Mouse (Mus musculus) embryonic fibroblast, embryonic 13.5 days (primary cell): ENCODE results near the gene Angptl8. TPM values are rescaled to one million over a fixed set of nuclear protein-coding genes. Genes with fewer than 3 reads are reported as not detected.
"Not testable (repeated sequence)": the region's sequence is repeated elsewhere in the genome, so short reads cannot be mapped to it uniquely, and the experiment has no call there.

Experiments used
- H3K27ac ChIP-seq: 2 replicates; pipeline ENCODE4 v1.5.1; 2012; ENCODE audit warnings: low read length, control low read depth, inconsistent platforms; ENCODE audit not compliant: insufficient read depth
- H3K4me1 ChIP-seq: 2 replicates; pipeline ENCODE4 v1.6.1; 2011; ENCODE audit warnings: low read length; ENCODE audit not compliant: control insufficient read depth, insufficient read depth
- H3K4me3 ChIP-seq: 2 replicates; pipeline ENCODE4 v1.5.1; 2011; ENCODE audit warnings: mild to moderate bottlenecking, control low read depth, low read length; ENCODE audit not compliant: insufficient read depth
- CTCF ChIP-seq: IDR thresholded peaks from 2 replicates; pipeline ENCODE4 v1.5.1; 2011; ENCODE audit warnings: mild to moderate bottlenecking, control low read depth, low read length, moderate library complexity, borderline replicate concordance; ENCODE audit not compliant: insufficient read depth
- POLR2A ChIP-seq: IDR thresholded peaks from 2 replicates; pipeline ENCODE4 v1.6.1; 2011; ENCODE audit warnings: low read depth, mild to moderate bottlenecking, control low read depth, low read length, moderate library complexity
- polyA plus RNA-seq: library from polyadenylated mRNA; stranded (reverse); fragments of >200 nt; gene quantifications from 2 replicates; pipeline ENCODE4 v1.2.4, GENCODE M21; 2011; ENCODE audit warnings: low read depth; ENCODE audit not compliant: missing spikeins, insufficient read length

Angptl8 gene
- polyA plus RNA-seq, 1 experiment = not detected

DNA sequence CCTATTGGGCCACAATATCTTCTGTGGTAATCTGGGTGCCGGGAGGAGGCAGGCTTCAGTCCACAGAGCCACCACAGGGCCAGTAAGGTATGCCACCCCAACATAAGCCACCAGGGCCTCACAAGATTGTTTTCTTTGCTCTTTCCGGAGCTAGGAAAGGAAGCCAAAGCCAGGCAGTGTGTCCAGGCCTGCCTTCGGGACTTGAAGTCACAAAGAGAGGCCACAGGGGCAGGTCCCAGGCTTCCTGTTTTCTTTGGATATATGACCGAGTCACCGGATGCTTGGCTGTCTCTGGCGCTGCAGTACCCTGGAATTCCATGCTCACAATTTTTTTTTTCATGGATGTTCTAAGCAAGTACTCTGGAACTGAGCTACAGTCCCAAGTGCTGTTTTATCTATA lies 22.8 kb downstream of the Angptl8 start:
- H3K4me3 ChIP-seq = no peak overlapping the region
- TF ChIP-seq POLR2A (no peak), CTCF (no peak)
- no peak overlapping the region for H3K27ac ChIP-seq
- no peaks in the 10 kb centered on the region for H3K4me1 ChIP-seq

DNA sequence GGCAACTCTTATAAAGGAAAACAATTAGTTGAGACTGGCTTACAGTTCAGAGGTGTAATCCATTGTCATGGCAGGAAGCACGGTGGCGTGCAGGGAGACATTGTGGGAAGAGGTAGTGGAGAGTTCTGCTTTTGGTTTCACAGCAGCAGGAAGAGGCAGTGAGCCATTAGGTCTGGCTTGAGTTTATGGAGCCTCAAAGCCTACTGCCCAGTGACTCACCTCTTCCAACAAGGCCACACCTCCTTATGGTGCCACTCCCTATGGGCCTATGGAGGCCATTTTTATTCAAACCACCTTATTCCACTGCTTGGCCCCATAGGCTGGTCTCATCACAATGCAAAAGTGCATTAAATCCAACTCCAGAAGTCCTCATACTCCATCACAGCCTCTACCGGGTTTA lies 24.3 kb downstream of the Angptl8 start:
- no peak for TF ChIP-seq POLR2A
- TF ChIP-seq CTCF = no peak
- Histone ChIP-seq H3K4me3 (no peak overlapping the region), H3K27ac (no peak overlapping the region), H3K4me1 (no peaks in the 10 kb centered on the region)

DNA sequence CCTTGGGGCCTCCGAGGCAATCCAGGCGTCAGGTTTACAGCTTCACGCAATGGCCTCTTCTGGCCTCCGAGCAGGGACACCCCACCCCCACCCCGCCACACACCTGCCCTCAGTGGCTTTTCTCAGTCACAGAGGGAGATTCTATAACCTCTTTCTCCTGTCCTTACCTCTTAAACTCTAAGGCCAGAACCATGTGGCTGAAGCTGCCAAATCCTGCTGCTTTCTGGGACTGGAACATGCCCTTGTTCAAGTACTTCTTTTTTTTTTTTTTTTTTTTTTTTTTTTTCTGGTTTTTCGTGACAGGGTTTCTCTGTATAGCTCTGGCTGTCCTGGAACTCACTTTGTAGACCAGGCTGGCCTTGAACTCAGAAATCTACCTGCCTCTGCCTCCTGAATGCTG lies 25.0 kb downstream of the Angptl8 start:
- H3K27ac ChIP-seq, H3K4me3 ChIP-seq, H3K4me1 ChIP-seq: not testable (repeated sequence)

DNA sequence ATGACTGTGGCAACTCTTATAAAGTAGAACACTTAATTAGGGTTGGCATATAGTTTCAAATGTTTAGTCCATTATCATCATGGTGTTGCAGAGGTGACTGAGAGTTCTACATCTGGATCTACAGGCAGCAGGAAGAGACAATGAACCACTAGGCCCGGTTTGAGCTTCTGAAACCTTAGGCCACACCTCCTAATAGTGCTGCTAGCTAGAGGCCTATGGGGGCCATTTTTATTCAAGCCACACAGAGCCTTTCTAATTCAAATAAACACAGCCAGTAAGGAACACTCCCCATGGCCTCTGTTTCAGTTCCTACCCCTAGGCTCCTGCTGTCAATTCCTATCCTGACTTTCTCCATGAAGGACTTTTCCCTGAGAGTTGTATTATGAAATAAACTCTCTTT lies 26.9 kb downstream of the Angptl8 start:
- no peak overlapping the region for H3K27ac ChIP-seq
- TF ChIP-seq CTCF = no peak
- no peaks in the 10 kb centered on the region for H3K4me1 ChIP-seq
- no peak overlapping the region for H3K4me3 ChIP-seq

DNA sequence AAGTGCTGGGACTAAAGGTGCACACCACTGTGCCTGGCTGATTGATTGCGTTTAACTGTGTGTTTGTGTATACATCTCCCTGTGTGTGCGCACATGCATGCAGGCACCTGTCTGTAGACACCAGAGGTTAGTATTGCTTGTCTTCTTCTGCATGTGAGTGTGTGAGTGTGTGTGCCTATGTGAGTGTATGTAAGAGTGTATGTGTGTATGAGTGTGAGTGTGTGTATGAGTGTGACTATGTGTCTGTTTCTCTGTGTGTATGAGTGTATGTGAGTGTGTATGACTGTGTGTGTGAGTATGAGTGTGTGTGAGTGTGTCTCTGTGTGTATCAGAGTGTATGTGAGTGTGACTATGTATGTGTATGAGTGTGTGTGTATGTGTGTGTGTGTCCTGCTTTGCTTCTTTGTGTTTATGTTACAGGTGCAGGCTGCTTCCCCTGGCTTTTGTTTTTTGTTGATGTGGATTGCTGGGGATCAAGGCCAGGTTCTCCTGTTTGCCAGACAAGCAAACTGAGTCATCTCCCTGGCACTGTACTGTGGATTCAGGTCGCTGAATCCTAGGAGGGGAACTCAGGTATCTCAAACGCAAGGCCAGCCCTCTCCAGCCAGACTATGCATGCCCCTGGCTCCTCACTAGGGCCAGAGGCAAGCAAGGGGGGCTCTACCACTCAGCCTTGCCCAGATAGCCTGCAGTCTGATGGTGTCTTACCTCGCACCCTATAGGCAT lies 30.5 kb downstream of the Angptl8 start:
- no peak for TF ChIP-seq POLR2A
- no peak for TF ChIP-seq CTCF
- Histone ChIP-seq H3K4me3 (no peak overlapping the region), H3K4me1 (no peaks in the 10 kb centered on the region), H3K27ac (no peak overlapping the region)

DNA sequence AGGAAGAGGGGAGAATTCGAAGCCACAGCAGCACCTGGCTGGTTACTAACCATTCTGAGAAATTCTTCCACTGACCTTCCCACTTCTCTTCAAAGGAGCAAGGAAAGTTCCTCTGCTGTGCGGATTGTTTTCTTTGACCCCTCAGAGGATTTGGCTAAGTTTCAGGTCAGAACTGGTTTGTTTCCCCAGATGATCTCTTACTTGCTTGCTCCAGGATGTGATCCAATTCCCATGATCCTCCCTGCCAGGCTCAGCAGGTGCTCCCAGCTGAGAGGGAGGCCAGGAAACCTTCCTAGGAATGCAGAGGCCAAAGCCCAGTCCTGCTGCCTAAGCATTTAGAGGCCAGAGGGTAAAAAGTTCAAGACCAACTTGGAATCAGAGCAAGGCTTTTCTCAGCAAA lies 31.3 kb downstream of the Angptl8 start:
- no peak overlapping the region for H3K27ac ChIP-seq
- TF ChIP-seq CTCF (no peak), POLR2A (no peak)
- no peak overlapping the region for H3K4me3 ChIP-seq
- H3K4me1 ChIP-seq = no peaks in the 10 kb centered on the region

DNA sequence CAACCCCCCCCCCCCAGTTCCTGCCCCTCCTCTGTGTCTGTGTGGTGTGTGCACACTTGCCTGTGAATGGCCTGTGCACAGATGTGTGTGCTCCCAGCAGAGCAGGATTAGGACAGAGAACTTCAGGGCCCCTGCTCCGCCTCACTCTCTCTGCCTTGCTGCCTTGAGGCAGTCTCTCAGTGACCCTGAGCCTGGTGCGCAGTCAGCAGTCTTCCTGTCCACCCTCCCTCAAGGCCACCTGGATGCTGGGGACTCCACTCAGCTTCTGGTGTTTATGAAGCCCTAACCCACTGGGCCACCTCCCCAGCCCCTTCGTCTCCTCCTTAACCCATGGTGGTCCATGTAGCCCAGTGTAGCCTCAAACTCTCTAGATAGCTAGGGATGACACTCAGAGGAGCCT lies 32.4 kb downstream of the Angptl8 start:
- H3K27ac ChIP-seq = no peak overlapping the region
- H3K4me3 ChIP-seq = no peak overlapping the region
- TF ChIP-seq POLR2A (no peak), CTCF (no peak)
- H3K4me1 ChIP-seq = no peaks in the 10 kb centered on the region

DNA sequence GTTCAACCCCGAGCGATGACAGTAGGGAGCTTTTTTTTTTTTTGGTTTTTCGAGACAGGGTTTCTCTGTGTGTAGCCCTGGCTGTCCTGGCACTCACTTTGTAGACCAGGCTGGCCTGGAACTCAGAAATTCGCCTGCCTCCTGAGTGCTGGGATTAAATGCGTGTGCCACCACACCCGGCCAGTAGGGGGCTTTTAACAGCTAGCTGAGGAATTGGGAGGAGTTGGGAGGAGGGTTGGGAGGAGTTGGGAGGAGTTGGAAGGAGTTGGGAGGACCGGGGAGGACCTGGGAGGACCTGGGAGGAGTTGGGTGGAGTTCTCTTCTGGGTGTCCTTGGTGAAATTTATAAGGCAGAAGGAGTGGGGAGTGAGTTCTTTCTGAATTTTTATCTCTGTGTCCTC lies 34.0 kb downstream of the Angptl8 start:
- not testable (repeated sequence) for H3K4me3 ChIP-seq

DNA sequence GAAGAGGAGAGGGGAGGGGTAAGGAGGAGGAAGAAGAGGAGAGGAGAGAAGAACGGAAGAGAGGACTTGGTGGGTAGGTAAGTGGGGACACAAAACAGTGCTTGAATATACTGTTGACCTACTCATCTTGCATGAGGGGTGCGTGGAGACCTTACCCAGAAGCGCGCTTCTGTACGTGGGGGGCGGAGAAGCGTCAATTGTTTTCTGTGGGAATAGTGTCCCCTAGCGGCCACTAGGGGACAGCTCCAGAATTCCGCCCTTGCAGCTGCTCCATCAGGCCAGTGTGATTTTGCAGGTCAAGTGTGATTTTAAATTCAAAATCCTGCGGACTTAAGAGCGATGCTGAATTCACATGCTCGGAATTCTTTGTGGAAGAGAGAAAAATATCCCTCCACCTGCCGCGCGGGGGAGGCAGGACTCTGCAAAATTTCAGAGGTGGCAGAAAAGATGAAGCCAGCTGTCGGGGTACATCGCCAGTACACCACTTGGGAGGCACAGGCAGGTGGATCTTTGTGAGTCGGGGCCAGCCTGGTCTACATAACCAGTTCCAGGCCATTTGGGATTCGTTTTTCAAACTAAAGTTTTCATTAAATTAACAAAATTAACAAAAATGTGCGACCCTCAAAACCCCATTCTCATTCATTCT lies 35.7 kb downstream of the Angptl8 start:
- no peak overlapping the region for H3K27ac ChIP-seq
- TF ChIP-seq CTCF (peak; percentile 31; the same call in 1 of the 2 replicates), POLR2A (no peak)
- H3K4me1 ChIP-seq = no peaks in the 10 kb centered on the region
- H3K4me3 ChIP-seq = no peak overlapping the region

More for the DNA sequence above, 34.0 kb downstream of the Angptl8 start:
- H3K4me1 ChIP-seq, H3K27ac ChIP-seq: not testable (repeated sequence)

DNA sequence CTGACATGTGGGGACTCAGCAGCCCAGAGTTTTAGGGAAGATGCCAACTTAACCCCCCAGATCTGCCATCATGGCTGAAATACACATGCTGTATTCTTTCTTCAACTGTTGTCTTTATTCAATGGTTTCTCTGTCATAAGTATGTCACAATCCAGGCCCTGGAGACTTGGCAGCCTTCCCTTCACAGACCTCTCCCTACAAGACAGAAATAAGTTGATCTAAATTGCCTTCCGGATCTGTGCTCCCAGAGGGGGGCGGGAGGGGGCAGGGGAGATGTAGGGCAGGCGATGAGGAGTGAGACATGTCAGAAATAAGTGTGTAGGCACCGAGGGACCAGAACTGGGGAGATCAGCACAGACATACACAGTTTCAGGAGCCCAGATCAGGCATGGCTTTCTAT lies 36.9 kb downstream of the Angptl8 start:
- H3K4me3 ChIP-seq = no peak overlapping the region
- TF ChIP-seq CTCF = no peak
- TF ChIP-seq POLR2A = no peak

DNA sequence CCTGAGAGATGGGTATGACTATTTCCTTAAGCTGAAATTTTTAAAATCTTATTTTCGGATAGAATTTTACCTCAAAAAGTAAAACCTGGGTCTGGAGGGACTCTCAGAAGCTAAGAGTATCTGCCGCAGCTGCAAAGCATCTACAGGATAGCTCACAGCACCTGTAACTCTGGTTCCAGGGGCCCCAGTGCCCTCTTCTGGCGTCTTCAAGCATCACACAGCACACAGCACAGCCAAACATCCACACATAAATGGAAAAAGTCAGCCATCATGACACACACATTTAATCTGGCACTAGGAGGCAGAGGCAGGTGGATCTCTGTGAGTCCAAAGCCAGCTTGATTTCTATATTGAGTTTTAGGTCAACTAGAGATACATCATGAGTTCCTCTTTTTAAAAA lies 41.3 kb downstream of the Angptl8 start:
- Histone ChIP-seq H3K4me3 (no peak overlapping the region), H3K27ac (no peak overlapping the region), H3K4me1 (no peaks in the 10 kb centered on the region)
- no peak for TF ChIP-seq CTCF
- no peak for TF ChIP-seq POLR2A

More for the DNA sequence above, 36.9 kb downstream of the Angptl8 start:
- Histone ChIP-seq H3K27ac (no peak overlapping the region), H3K4me1 (no peaks in the 10 kb centered on the region)

Other genes with a start within 250 kb of the Angptl8 start
- gene Timm29, start 242.8 kb upstream of the Angptl8 start, polyA plus RNA-seq = 29.1 and 31.6 TPM in 2 replicates
- 7.2 and 7.4 TPM in 2 replicates for gene Yipf2, start 242.7 kb upstream of the Angptl8 start, polyA plus RNA-seq
- gene Smarca4, start 219.3 kb upstream of the Angptl8 start, polyA plus RNA-seq = 73.5 and 81.7 TPM in 2 replicates
- 54.6 and 74.3 TPM in 2 replicates for gene Ldlr, start 112.0 kb upstream of the Angptl8 start, polyA plus RNA-seq
- 14.2 and 21.2 TPM in 2 replicates for gene Spc24, start 75.2 kb upstream of the Angptl8 start, polyA plus RNA-seq
- gene Kank2, start 36.8 kb upstream of the Angptl8 start, polyA plus RNA-seq = 59.7 and 75.7 TPM in 2 replicates
- gene Dock6, start 17.1 kb downstream of the Angptl8 start, polyA plus RNA-seq = 15.9 and 18.6 TPM in 2 replicates
- gene Rab3d, start 82.7 kb downstream of the Angptl8 start, polyA plus RNA-seq = 6.7 and 13.5 TPM in 2 replicates
- 5.6 and 6.2 TPM in 2 replicates for gene Ccdc159, start 92.0 kb downstream of the Angptl8 start, polyA plus RNA-seq
- gene Tmem205, start 92.0 kb downstream of the Angptl8 start, polyA plus RNA-seq = 21.0 and 25.4 TPM in 2 replicates
- 13.1 and 14.9 TPM in 2 replicates for gene Plppr2, start 101.5 kb downstream of the Angptl8 start, polyA plus RNA-seq
- gene Swsap1, start 120.2 kb downstream of the Angptl8 start, polyA plus RNA-seq = 5.7 and 6.9 TPM in 2 replicates
- not detected in 2 replicates for gene Epor, start 128.0 kb downstream of the Angptl8 start, polyA plus RNA-seq
- 1.2 and 2.4 TPM in 2 replicates for gene Rgl3, start 153.9 kb downstream of the Angptl8 start, polyA plus RNA-seq
- 0.32 TPM in 1 of 2 replicates, not detected in the other for gene Ccdc151, start 167.1 kb downstream of the Angptl8 start, polyA plus RNA-seq
- gene Prkcsh, start 167.3 kb downstream of the Angptl8 start, polyA plus RNA-seq = 144 and 153 TPM in 2 replicates
- not detected in 2 replicates for gene Elavl3, start 216.5 kb downstream of the Angptl8 start, polyA plus RNA-seq
- gene Gm49318, start 235.7 kb downstream of the Angptl8 start, polyA plus RNA-seq = not detected in 2 replicates
- gene Zfp653, start 235.9 kb downstream of the Angptl8 start, polyA plus RNA-seq = 4.4 and 5.4 TPM in 2 replicates
- 15.8 and 16.5 TPM in 2 replicates for gene Ecsit, start 249.9 kb downstream of the Angptl8 start, polyA plus RNA-seq